Mouse (Mus musculus): Measurements from ENCODE around the gene Mettl14. TPM values are rescaled to one million over a fixed set of nuclear protein-coding genes. Genes with fewer than 3 reads are reported as not detected.
A peak's percentile ranks its signal among the peaks of the same experiment; 100 is the strongest.

Mettl14 gene
- polyA plus RNA-seq (2016; fragmentation: Nextera tagmentation; extraction: Ambion mirVana), result 38.1 and 40.7 TPM in 2 replicates

GRCm38 (mm10) chr3:123385486-123386156 lies at the start of gene Mettl14:
TSS of gene Mettl14 (minus strand) at chr3:123386108.
- Histone ChIP-seq H3K4me2 (peak within 1 kb of the TSS; percentile 67), H3K4me3 (replicated peaks) (peak within 1 kb of the TSS; percentile 71), H3K27ac (peak within 1 kb of the TSS; percentile 94), H3K9me3 (no peaks in the 10 kb centered on the region), H3K27me3 (peaks cover 6% of the 10 kb centered on the region), H3K36me3 (replicated peaks) (peaks cover 8% of the 10 kb centered on the region; the same call in 1 of the 2 replicates), H3K4me1 (peaks cover 15% of the 10 kb centered on the region), H3K9ac (peak within 1 kb of the TSS; percentile 71)
- under 1% methylated on average over 40 of the region's 41 CpGs for whole genome bisulfite sequencing
- ATAC-seq (ENCODE audit: low FRiP score), result peak; percentile 99

- Histone ChIP-seq H3K27me3 (no peaks in the 10 kb centered on the region), H3K4me1 (no peaks in the 10 kb centered on the region), H3K9ac (no peak overlapping the region), H3K4me2 (no peak overlapping the region), H3K9me3 (no peaks in the 10 kb centered on the region), H3K36me3 (replicated peaks) (no peaks in the 10 kb centered on the region), H3K27ac (no peak overlapping the region), H3K4me3 (replicated peaks) (no peak overlapping the region)
- WGBS, result 80% methylated on average over 3 of the region's 3 CpGs
- no peak for ATAC-seq (ENCODE audit: low FRiP score)
Measured at GRCm38 (mm10) chr3:123433362-123433761, 47.5 kb upstream of the Mettl14 start.

DNA sequence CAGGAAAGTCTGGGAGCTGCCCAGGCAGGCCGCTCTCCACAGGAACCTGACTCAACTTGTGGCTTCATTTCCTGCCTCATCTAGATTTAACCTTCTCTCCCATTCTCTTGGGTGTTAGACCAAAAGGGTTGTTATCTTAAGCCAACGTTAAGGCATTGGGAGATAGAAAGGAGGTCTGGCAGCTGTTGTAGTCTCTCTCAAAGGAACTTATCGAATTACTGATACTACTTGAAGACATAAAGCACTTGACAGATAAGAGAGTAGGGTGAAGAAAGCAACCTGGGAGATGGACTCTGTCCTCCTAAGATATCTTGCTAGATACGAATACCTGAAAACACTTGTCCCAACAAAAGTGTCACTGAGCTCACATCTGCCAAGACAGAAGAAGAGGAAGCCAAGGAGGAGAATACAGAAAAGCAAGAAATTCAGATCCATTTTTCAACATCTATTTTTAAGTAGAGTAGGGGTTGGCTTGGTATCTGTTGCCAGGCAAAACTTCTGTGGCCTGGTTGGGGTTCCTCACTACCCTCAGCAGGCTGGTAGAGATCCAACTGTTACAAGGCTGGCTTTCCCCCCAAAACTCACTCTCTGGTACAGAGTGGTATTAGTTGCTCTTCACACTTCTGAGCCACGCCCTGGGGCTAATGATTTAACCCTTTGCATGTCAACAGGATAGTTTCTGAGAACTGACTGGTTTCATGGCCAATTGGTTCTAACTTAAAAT lies 46.2 kb upstream of the Mettl14 start:
- no peaks in the 10 kb centered on the region for H3K27me3 ChIP-seq
- H3K9ac ChIP-seq, result no peak overlapping the region
- no peak overlapping the region for H3K27ac ChIP-seq
- no peak overlapping the region for H3K4me3 ChIP-seq (replicated peaks)
- H3K9me3 ChIP-seq, result no peaks in the 10 kb centered on the region
- 82% methylated on average over 5 of the region's 5 CpGs for WGBS
- ATAC-seq (ENCODE audit: low FRiP score), result no peak
- no peaks in the 10 kb centered on the region for H3K4me1 ChIP-seq
- H3K36me3 ChIP-seq (replicated peaks), result no peaks in the 10 kb centered on the region
- H3K4me2 ChIP-seq, result no peak overlapping the region

- H3K27ac ChIP-seq, result no peak overlapping the region
- no peaks in the 10 kb centered on the region for H3K36me3 ChIP-seq (replicated peaks)
- H3K9ac ChIP-seq, result no peak overlapping the region
- no peak overlapping the region for H3K4me3 ChIP-seq (replicated peaks)
- H3K27me3 ChIP-seq, result no peaks in the 10 kb centered on the region
- no peaks in the 10 kb centered on the region for H3K4me1 ChIP-seq
- H3K9me3 ChIP-seq, result no peaks in the 10 kb centered on the region
- 87% methylated on average over 22 of the region's 22 CpGs for WGBS
- no peak overlapping the region for H3K4me2 ChIP-seq
- no peak for ATAC-seq (ENCODE audit: low FRiP score)
Measured at GRCm38 (mm10) chr3:123429597-123430458, 43.9 kb upstream of the Mettl14 start.

DNA sequence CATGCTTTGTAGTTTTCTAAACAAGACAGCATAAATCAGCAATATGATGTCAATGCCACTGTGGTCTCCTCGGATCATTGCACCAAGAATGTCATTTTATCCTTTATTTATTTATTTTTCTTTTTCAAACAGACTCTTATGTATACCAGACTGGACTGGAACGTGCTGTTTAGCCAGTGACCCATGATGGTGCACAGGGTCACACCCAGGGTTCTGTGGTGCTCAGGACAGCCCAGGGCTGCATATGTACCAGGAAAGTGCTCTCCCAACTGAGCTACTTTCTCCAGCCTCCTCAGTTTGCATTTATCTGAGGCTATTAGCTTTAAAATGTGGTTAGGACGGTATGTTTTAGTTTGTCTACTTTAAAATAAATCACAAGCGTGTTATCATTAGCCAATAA lies 42.1 kb upstream of the Mettl14 start:
- H3K4me3 ChIP-seq (replicated peaks), result no peak overlapping the region
- no peaks in the 10 kb centered on the region for H3K27me3 ChIP-seq
- no peak overlapping the region for H3K27ac ChIP-seq
- H3K36me3 ChIP-seq (replicated peaks), result no peaks in the 10 kb centered on the region
- H3K4me1 ChIP-seq, result no peaks in the 10 kb centered on the region
- H3K9me3 ChIP-seq, result no peaks in the 10 kb centered on the region; the same call in 1 of the 2 replicates
- ATAC-seq (ENCODE audit: low FRiP score), result no peak
- whole genome bisulfite sequencing, result 65% methylated on average over 4 of the region's 4 CpGs
- H3K9ac ChIP-seq, result no peak overlapping the region
- no peak overlapping the region for H3K4me2 ChIP-seq

DNA sequence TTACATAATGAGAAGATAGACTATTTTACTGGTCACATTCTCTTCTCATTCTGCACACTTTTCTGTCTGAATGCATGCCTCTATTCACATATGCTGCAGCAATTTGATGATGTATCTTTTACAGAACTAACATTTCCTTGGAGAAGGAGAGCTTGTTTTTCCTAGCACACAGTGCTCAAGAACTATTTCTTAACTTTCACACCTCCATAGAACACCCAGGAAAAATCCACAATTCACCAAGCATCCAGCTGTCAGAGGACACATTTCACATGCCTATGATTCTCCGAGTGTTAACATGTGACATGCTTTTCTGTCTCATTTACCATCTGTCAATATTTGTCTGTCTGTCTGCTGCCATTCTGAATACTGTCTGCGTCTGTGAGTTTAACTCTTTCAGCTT lies 39.7 kb upstream of the Mettl14 start:
- Histone ChIP-seq H3K36me3 (replicated peaks) (no peaks in the 10 kb centered on the region), H3K27ac (no peak overlapping the region), H3K4me1 (no peaks in the 10 kb centered on the region), H3K9me3 (no peaks in the 10 kb centered on the region; the same call in 1 of the 2 replicates), H3K4me3 (replicated peaks) (no peak overlapping the region), H3K4me2 (no peak overlapping the region), H3K9ac (no peak overlapping the region), H3K27me3 (no peaks in the 10 kb centered on the region)
- 79% methylated on average over 2 of the region's 2 CpGs for WGBS
- no peak for ATAC-seq (ENCODE audit: low FRiP score)

- WGBS, result 27% methylated on average over 5 of the region's 5 CpGs
- ATAC-seq (ENCODE audit: low FRiP score), result no peak
- H3K27ac ChIP-seq, result no peak overlapping the region
Measured at GRCm38 (mm10) chr3:123413173-123413572, 27.3 kb upstream of the Mettl14 start.

GRCm38 (mm10) chr3:123411821-123412578 lies 26.1 kb upstream of the Mettl14 start:
- Histone ChIP-seq H3K4me2 (no peak overlapping the region), H3K4me1 (no peaks in the 10 kb centered on the region), H3K27me3 (no peaks in the 10 kb centered on the region), H3K36me3 (replicated peaks) (no peaks in the 10 kb centered on the region), H3K4me3 (replicated peaks) (no peak overlapping the region), H3K9ac (no peak overlapping the region), H3K27ac (no peak overlapping the region), H3K9me3 (no peaks in the 10 kb centered on the region)
- 80% methylated on average over 6 of the region's 6 CpGs for WGBS
- ATAC-seq (ENCODE audit: low FRiP score), result no peak

More at GRCm38 (mm10) chr3:123413173-123413572, 27.3 kb upstream of the Mettl14 start:
- no peak overlapping the region for H3K4me2 ChIP-seq
- no peak overlapping the region for H3K4me3 ChIP-seq (replicated peaks)
- no peak overlapping the region for H3K9ac ChIP-seq
- no peaks in the 10 kb centered on the region for H3K27me3 ChIP-seq
- H3K9me3 ChIP-seq, result no peaks in the 10 kb centered on the region
- no peaks in the 10 kb centered on the region for H3K4me1 ChIP-seq
- no peaks in the 10 kb centered on the region for H3K36me3 ChIP-seq (replicated peaks)

GRCm38 (mm10) chr3:123404945-123405344 lies 19.0 kb upstream of the Mettl14 start:
- WGBS, result 87% methylated on average over 3 of the region's 3 CpGs
- no peak for ATAC-seq (ENCODE audit: low FRiP score)
- H3K9ac ChIP-seq, result no peak overlapping the region

DNA sequence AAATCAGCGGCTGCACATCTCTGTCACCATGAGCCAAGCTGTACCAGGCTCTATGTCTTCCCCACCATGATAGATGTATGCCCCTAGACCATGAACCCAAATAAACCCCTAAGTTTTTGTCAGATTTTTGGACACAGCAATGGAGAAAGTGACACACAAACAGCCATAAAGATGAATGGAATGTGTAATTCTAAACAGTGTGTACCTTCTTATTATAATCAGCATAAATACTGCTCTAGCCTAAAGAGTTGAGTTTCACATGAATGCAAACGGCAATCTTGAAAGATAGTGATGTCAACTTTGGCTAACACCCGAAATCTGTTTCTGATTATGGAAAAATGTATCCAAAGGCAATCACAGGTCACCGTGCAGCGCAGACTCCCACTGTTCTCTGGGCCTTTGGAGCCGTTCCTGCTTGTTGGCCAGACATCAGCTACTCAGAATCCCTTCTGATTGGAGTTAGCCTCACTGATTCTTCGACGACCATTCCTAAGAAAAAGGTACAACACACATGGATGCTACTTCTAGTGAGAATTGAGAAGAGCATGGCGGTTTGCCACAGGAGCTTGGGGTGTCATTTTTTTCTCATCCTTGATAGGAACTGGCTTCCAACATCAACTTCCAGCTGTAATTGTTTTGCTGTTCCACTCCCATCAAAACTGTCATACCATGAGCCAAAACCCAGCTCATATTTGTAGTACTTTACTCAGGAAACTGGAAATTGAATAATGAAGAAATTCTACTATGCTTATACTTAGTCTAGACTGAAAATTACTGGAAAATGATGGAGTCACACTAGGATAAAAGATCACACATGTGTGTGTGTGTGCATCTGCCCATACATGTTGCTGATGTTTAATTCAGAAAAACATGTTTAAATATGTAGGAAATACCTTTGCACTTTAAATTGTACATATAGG lies 11.9 kb upstream of the Mettl14 start:
- ATAC-seq (ENCODE audit: low FRiP score), result no peak
- Histone ChIP-seq H3K4me3 (replicated peaks) (no peak overlapping the region), H3K27ac (no peak overlapping the region), H3K27me3 (no peaks in the 10 kb centered on the region), H3K9me3 (no peaks in the 10 kb centered on the region), H3K4me1 (no peaks in the 10 kb centered on the region), H3K9ac (no peak overlapping the region), H3K4me2 (no peak overlapping the region), H3K36me3 (replicated peaks) (no peaks in the 10 kb centered on the region)
- WGBS, result 83% methylated on average over 9 of the region's 9 CpGs

More at GRCm38 (mm10) chr3:123404945-123405344, 19.0 kb upstream of the Mettl14 start:
- Histone ChIP-seq H3K4me2 (no peak overlapping the region), H3K4me3 (replicated peaks) (no peak overlapping the region), H3K27me3 (no peaks in the 10 kb centered on the region), H3K27ac (no peak overlapping the region), H3K4me1 (no peaks in the 10 kb centered on the region), H3K9me3 (no peaks in the 10 kb centered on the region), H3K36me3 (replicated peaks) (no peaks in the 10 kb centered on the region)

DNA sequence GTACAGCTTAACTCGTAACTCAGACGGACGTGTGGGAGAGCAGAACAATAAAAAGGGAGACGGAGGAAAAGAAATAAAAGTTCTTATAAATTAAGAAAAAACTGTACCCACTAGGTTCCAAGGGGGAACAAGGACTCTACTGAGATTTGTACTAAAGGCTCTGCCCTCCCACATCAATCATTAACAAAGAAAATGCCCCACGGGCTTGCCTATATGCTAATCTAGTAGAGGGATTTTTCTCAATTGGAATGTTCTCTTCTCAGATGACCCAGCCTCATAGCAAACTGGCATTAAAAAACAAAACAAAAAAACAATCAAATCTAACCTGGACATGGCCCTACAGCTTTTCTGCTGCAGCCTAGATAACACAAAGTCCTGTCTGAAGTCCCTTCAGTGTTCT lies 9.7 kb upstream of the Mettl14 start:
- no peak for ATAC-seq (ENCODE audit: low FRiP score)
- no peaks in the 10 kb centered on the region for H3K4me1 ChIP-seq
- H3K4me2 ChIP-seq, result no peak overlapping the region
- H3K9me3 ChIP-seq, result no peaks in the 10 kb centered on the region
- H3K36me3 ChIP-seq (replicated peaks), result no peaks in the 10 kb centered on the region
- no peak overlapping the region for H3K4me3 ChIP-seq (replicated peaks)
- no peak overlapping the region for H3K27ac ChIP-seq
- 84% methylated on average over 5 of the region's 5 CpGs for WGBS
- no peak overlapping the region for H3K9ac ChIP-seq
- H3K27me3 ChIP-seq, result no peaks in the 10 kb centered on the region

Data from forebrain, embryonic 12.5 days (tissue).